Mouse (Mus musculus) intestine, embryonic 14.5 days (tissue): Measurements from ENCODE around the gene Cdk19. TPM values are rescaled to one million over a fixed set of nuclear protein-coding genes. Genes with fewer than 3 reads are reported as not detected.

Source experiments
- polyA plus RNA-seq: library from polyadenylated mRNA; unstranded; fragments of >200 nt; fragmentation: Nextera tagmentation; extraction: Ambion mirVana; gene quantifications from 2 replicates; pipeline ENCODE4 v1.2.1, GENCODE M21; 2014

Gene Cdk19
- polyA plus RNA-seq, 1 experiment from 2014 or later, result 8.7 TPM

Other genes starting within 250 kb of the Cdk19 start
- gene Slc16a10, start 197.3 kb upstream of the Cdk19 start, polyA plus RNA-seq, result 26.2 and 26.6 TPM in 2 replicates
- gene Rpf2, start 92.5 kb upstream of the Cdk19 start, polyA plus RNA-seq, result 77.7 and 77.9 TPM in 2 replicates
- 106 and 110 TPM in 2 replicates for gene Gtf3c6, start 81.5 kb upstream of the Cdk19 start, polyA plus RNA-seq
- 77.6 and 90.5 TPM in 2 replicates for gene Amd1, start 37.4 kb upstream of the Cdk19 start, polyA plus RNA-seq
- gene Slc22a16, start 230.8 kb downstream of the Cdk19 start, polyA plus RNA-seq, result not detected in 2 replicates